Mouse (Mus musculus) kidney, adult 2 months (tissue): Measurements from ENCODE around the gene 1190005I06Rik. TPM values are rescaled to one million over a fixed set of nuclear protein-coding genes. Genes with fewer than 3 reads are reported as not detected.

Experiments
- DNase-seq: peaks from one replicate; pipeline ENCODE4 v3.0.0; 2021
- H3K27ac ChIP-seq: fragments of 200-500 bp; 2 replicates; pipeline ENCODE4 v1.5.1; 2012; ENCODE audit warnings: low read depth, low read length, control low read depth, inconsistent platforms; ENCODE audit not compliant: insufficient read depth
- H3K27me3 ChIP-seq: fragments of 200-500 bp; replicated peaks from 2 replicates; pipeline ENCODE4 v1.6.1; 2012; ENCODE audit warnings: mild to moderate bottlenecking, moderate library complexity, low read length, inconsistent platforms; ENCODE audit not compliant: control insufficient read depth, insufficient read depth
- H3K36me3 ChIP-seq: fragments of 200-500 bp; 2 replicates; pipeline ENCODE4 v1.6.1; 2012; ENCODE audit warnings: mild to moderate bottlenecking, moderate library complexity, low read length, inconsistent platforms; ENCODE audit not compliant: control insufficient read depth, insufficient read depth
- H3K4me1 ChIP-seq: fragments of 200-500 bp; 2 replicates; pipeline ENCODE4 v1.6.1; 2011; ENCODE audit warnings: low read length; ENCODE audit not compliant: control insufficient read depth, insufficient read depth
- H3K4me3 ChIP-seq: fragments of 200-500 bp; 2 replicates; pipeline ENCODE4 v1.5.1; 2011; ENCODE audit warnings: mild to moderate bottlenecking, low read depth, low read length, control low read depth; ENCODE audit not compliant: insufficient read depth
- CTCF ChIP-seq: fragments of 200-500 bp; conservative IDR thresholded peaks from 2 replicates; pipeline ENCODE4 v1.5.1; 2011; ENCODE audit warnings: low read depth, mild to moderate bottlenecking, control low read depth, low read length, moderate library complexity, mixed read lengths; ENCODE audit not compliant: insufficient read depth, insufficient read length
- POLR2A ChIP-seq: fragments of 200-500 bp; IDR thresholded peaks from one replicate; pipeline ENCODE4 v1.6.1; 2011; ENCODE audit warnings: low read depth, low read length, control low read depth
- WGBS: fragments of 180-500 bp; shearing (Covaris S2); methylation state at CpG from one replicate; pipeline ENCODE4 v1.1.7; 2018; 5-methylcytosine and 5-hydroxymethylcytosine counted together
- polyA plus RNA-seq: library from polyadenylated mRNA; depleted of rRNA; stranded (reverse); fragments of >200 nt; gene quantifications from 2 replicates; pipeline ENCODE4 v1.2.3, GENCODE M21; 2012

The 1190005I06Rik gene
- polyA plus RNA-seq, 1 experiment, result 6.8 TPM

DNA sequence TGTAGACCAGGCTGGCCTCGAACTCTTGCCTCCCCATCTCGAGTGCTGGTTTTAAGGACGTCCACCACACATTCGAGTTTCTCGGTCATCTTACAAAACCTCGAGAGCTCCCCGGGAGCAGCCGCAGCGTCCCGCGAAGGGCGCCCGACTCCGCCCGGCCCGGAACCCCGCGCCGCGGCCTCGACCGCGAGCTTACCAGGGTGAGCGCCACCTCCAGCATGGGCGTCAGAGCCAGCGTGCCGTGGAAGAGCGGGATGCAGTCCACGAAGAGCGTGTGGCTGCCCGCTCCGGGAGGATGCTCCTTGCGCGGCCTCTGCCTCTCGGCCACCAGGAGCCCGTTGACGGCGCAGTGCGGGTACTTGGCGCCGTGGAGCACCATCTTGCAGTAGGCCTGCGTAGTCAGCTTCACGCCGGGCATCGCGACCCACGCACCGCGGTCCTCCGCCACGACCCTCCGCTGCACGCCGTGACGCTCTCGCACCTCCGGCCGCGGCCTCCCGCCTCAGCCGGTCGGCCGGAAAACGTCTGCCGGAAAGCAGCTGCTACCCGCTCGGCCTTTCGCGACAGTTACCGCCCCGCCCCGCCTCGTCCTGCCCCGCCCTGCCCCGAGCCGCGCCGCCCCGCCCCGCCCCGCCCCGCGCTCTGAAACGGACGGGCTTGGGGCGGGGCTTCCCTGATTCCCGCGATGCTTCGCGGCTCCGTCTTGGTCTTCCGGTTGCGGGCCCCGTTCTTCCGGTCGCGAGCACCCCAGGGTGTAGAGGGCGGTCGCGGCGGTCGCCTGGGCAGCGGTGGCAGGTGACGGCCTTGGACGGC is 20.3 kb upstream of the 1190005I06Rik start, which contains the start of the genes Gm27021 and Cox4i1:
Gene Gm27021 (minus strand): TSS at position 519 of the 813 bp plus-strand sequence.
Gene Cox4i1 (plus strand): TSS at position 662 of the 813 bp plus-strand sequence.
- peaks cover 30% of the 10 kb centered on the region for H3K4me1 ChIP-seq
- H3K36me3 ChIP-seq, result peaks cover 3% of the 10 kb centered on the region
- TF ChIP-seq POLR2A (peak; percentile 76), CTCF (no peak)
- H3K4me3 ChIP-seq, result peak within 1 kb of the TSS; percentile 83
- WGBS, result under 1% methylated on average over 105 of the region's 105 CpGs
- H3K27me3 ChIP-seq, result no peaks in the 10 kb centered on the region
- peak; percentile 96 for DNase-seq
- H3K27ac ChIP-seq, result peak within 1 kb of the TSS; percentile 87

- no peak overlapping the region for H3K27ac ChIP-seq
- TF ChIP-seq POLR2A (no peak), CTCF (no peak)
- no peak for DNase-seq
- peak overlapping the region; percentile 83 for H3K4me3 ChIP-seq
- peaks cover 30% of the 10 kb centered on the region for H3K4me1 ChIP-seq
- H3K27me3 ChIP-seq, result no peaks in the 10 kb centered on the region
- WGBS, result 5% methylated on average over 17 of the region's 17 CpGs
- H3K36me3 ChIP-seq, result peaks cover 3% of the 10 kb centered on the region
These were observed 19.5 kb upstream of the 1190005I06Rik start for GRCm38 (mm10) chr8:120666807-120667470.

DNA sequence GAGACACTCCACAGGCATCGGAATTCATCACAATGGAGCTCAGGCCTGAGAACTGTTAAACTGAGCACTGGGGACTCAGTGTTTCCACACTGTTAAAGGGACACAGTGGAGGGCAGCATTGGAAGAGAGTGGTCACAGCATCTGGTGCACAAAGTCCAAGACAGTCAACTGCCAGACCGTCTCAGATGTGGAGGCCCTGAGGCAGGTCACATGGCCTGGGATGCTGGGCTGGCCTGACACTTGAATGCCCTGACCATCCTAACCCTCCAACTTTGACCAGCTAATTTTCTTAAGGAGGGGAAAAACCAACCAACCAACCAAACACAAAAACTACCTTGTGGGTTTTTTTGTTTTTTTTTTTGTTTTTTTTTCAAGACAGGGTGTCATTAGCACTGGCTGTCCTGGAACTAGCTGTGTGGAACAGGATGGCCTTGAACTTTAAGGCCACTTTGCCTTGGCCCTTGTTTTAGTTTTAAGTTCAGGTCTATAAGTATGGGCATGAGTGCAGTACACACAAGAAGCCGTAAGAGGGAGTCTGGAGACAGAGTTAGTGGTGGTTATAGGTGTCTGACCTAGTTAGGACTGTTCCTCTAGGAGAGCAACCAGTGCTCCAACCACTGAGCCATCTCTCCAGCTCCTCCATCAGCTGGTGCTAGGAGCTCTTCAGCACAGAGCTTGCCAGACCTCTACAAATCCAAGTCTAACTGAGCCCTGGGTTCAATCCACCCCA is 18.5 kb upstream of the 1190005I06Rik start:
- 62% methylated on average over 3 of the region's 3 CpGs for WGBS
- peak; percentile 52 for DNase-seq
- H3K27me3 ChIP-seq, result no peaks in the 10 kb centered on the region
- H3K36me3 ChIP-seq, result peaks cover 2% of the 10 kb centered on the region; the same call in 1 of the 2 replicates
- H3K27ac ChIP-seq, result no peak overlapping the region
- H3K4me3 ChIP-seq, result no peak overlapping the region; the same call in 1 of the 2 replicates
- H3K4me1 ChIP-seq, result peaks cover 26% of the 10 kb centered on the region
- TF ChIP-seq CTCF (0 out of 2 replicates have a peak, but pooled peaks have one; percentile 10), POLR2A (no peak)

- no peak for TF ChIP-seq POLR2A
- TF ChIP-seq CTCF, result no peak
- no peaks in the 10 kb centered on the region for H3K27me3 ChIP-seq
- no peak overlapping the region for H3K27ac ChIP-seq
- H3K36me3 ChIP-seq, result no peaks in the 10 kb centered on the region
- no peak overlapping the region for H3K4me3 ChIP-seq
- 74% methylated on average over 6 of the region's 6 CpGs for whole genome bisulfite sequencing
- no peak for DNase-seq
- H3K4me1 ChIP-seq, result peaks cover 21% of the 10 kb centered on the region
These were observed 17.1 kb upstream of the 1190005I06Rik start for GRCm38 (mm10) chr8:120664566-120664965.

GRCm38 (mm10) chr8:120657415-120657814 is 10.0 kb upstream of the 1190005I06Rik start:
- no peak for DNase-seq
- Histone ChIP-seq H3K27me3 (no peaks in the 10 kb centered on the region), H3K27ac (no peak overlapping the region), H3K4me1 (no peaks in the 10 kb centered on the region), H3K36me3 (no peaks in the 10 kb centered on the region), H3K4me3 (no peak overlapping the region)
- TF ChIP-seq POLR2A (no peak), CTCF (no peak)
- WGBS, result 93% methylated on average over 8 of the region's 8 CpGs

DNA sequence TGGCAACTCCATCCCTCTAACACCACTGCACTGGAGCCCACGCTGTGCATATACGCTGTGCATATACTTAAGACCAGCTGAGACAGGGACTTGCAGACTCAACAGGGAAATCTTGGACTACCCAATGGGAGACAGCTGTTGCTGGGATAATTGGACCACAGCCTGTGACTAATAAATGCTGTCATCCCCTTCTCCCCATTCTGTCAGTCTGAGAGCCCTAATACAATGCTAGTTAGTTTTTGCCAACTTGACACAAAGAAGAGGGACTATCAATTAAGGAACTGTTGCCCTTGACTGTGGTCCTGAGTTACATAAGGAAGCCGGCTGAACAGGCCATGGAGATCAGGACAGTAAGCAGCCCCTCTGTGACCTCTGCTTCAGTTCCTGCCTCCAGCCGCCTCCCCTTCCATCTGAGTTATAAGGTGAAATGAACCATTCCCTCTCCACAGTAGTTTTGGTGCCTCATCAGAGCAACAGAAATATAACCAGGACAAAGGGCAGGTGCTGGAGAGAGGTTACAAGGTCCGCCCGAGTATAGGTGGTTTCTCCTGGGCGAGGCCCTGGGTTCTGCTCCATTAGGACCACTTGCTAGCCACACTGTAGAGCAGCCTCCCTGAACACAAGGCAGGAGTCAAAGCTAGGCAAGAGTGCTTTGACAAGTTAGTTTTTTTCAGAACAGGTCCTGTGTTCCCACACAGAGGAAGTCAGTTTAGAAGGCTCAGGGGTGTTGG is 9.1 kb upstream of the 1190005I06Rik start:
- no peak overlapping the region for H3K4me3 ChIP-seq
- no peak for DNase-seq
- H3K4me1 ChIP-seq, result no peaks in the 10 kb centered on the region
- H3K27ac ChIP-seq, result no peak overlapping the region
- WGBS, result 76% methylated on average over 7 of the region's 7 CpGs
- H3K36me3 ChIP-seq, result no peaks in the 10 kb centered on the region
- TF ChIP-seq CTCF (no peak), POLR2A (no peak)
- H3K27me3 ChIP-seq, result no peaks in the 10 kb centered on the region
